ENCODE assay signal across 12 mouse cellular contexts in genomic region chr3:126995970-126996369, GRCm38 (mm10).
DNase-seq lines count a peak whose midpoint lies in the region; ATAC-seq and TF ChIP-seq lines count a peak whose summit lies in the region.
"Had no signal": no experiment of that assay in that cellular context is flagged by ENCODE, and none has a peak within 500 bp of the region (broad histone marks: within the 10 kb centered on the region; RNA-seq: fewer than 3 reads in every experiment).

No protein-coding gene starts in this region.

- peak; percentile 58 for TF ChIP-seq CTCF in gastrocnemius, adult 2 months (IDR thresholded peaks at IDR 0.05)
- TF ChIP-seq CTCF in liver, adult 2 months (IDR thresholded peaks at IDR 0.05; ENCODE audit: low read depth, low read length), result 0 out of 2 replicates have a peak, but pooled peaks have one; percentile 4
- peak in 2 of 3 experiments; percentile 23 to 49; a peak in 2 of 6 replicates for TF ChIP-seq CTCF in MEL (IDR thresholded peaks at IDR 0.05 in 2 of 3, conservative IDR thresholded peaks at IDR 0.05 in 1 of 3; ENCODE audit: control insufficient read depth in 1 of 3, insufficient read depth in 1 of 3, low read depth in 2 of 3, low read length in 3 of 3, poor library complexity in 1 of 3, severe bottlenecking in 1 of 3)

- H3K4me2 ChIP-seq in embryonic facial prominence, embryonic 14.5 days (ENCODE audit: low read depth, low read length), result no peak overlapping the region
- H3K4me2 ChIP-seq: heart, embryonic 13.5 days; limb, embryonic 13.5 days had no signal

- no peak overlapping the region for H3K27ac ChIP-seq in gastrocnemius, adult 2 months
- no peak overlapping the region for H3K27ac ChIP-seq in liver, adult 2 months (replicated peaks; ENCODE audit: insufficient read depth, low read depth, low read length)
- no peak overlapping the region for H3K27ac ChIP-seq in MEL (ENCODE audit: control insufficient read depth, low read depth, low read length)
- H3K27ac ChIP-seq in embryonic facial prominence, embryonic 14.5 days (replicated peaks; ENCODE audit: low read depth, low read length), result no peak overlapping the region
- H3K27ac ChIP-seq: heart, embryonic 13.5 days; limb, embryonic 13.5 days had no signal

- no peaks in the 10 kb centered on the region for H3K9me3 ChIP-seq in MEL (replicated peaks; ENCODE audit: insufficient read depth, low read length)
- H3K9me3 ChIP-seq in embryonic facial prominence, embryonic 14.5 days (ENCODE audit: control insufficient read depth, low read length), result no peaks in the 10 kb centered on the region
- H3K9me3 ChIP-seq: heart, embryonic 13.5 days; limb, embryonic 13.5 days had no signal

- H3K4me3 ChIP-seq in gastrocnemius, adult 2 months, result no peak overlapping the region
- H3K4me3 ChIP-seq in liver, adult 2 months (ENCODE audit: insufficient read depth, low read depth, low read length), result no peak overlapping the region
- no peak overlapping the region for H3K4me3 ChIP-seq in MEL (ENCODE audit: control insufficient read depth in 1 of 2, insufficient read depth in 1 of 2, low read depth in 2 of 2, low read length in 2 of 2)
- no peak overlapping the region for H3K4me3 ChIP-seq in embryonic facial prominence, embryonic 14.5 days (ENCODE audit: low read depth, low read length)
- H3K4me3 ChIP-seq: heart, embryonic 13.5 days; limb, embryonic 13.5 days had no signal

- WGBS in liver, adult 2 months, result 80% methylated on average over 4 of the region's 4 CpGs
- 84% methylated on average over 4 of the region's 4 CpGs for WGBS in embryonic facial prominence, embryonic 14.5 days

- no peaks in the 10 kb centered on the region for H3K79me2 ChIP-seq in liver, adult 2 months (ENCODE audit: control insufficient read depth, insufficient read depth, low read length)
- H3K79me2 ChIP-seq in MEL (ENCODE audit: control insufficient read depth, insufficient read depth, low read length, poor library complexity), result no peaks in the 10 kb centered on the region

- no peaks in the 10 kb centered on the region for H3K27me3 ChIP-seq in liver, adult 2 months (ENCODE audit: control insufficient read depth, insufficient read depth, low read length)
- H3K27me3 ChIP-seq in MEL (ENCODE audit: control insufficient read depth in 1 of 2, insufficient read depth in 2 of 2, low read length in 2 of 2), result no peaks in the 10 kb centered on the region
- H3K27me3 ChIP-seq in embryonic facial prominence, embryonic 14.5 days (replicated peaks; ENCODE audit: control insufficient read depth, insufficient read depth, low read length), result no peaks in the 10 kb centered on the region
- H3K27me3 ChIP-seq: heart, embryonic 13.5 days; limb, embryonic 13.5 days had no signal

- TF ChIP-seq RAD21 in MEL (IDR thresholded peaks at IDR 0.05; ENCODE audit: low read depth, low read length), result peak; percentile 35

- no peak for TF ChIP-seq POLR2A in liver, adult 2 months (IDR thresholded peaks at IDR 0.05; ENCODE audit: extremely low read depth, insufficient read depth, low read length)
- no peak for TF ChIP-seq POLR2A in MEL (IDR thresholded peaks at IDR 0.05; ENCODE audit: control insufficient read depth in 1 of 2, insufficient read depth in 1 of 2, low read depth in 1 of 2, low read length in 2 of 2, poor library complexity in 1 of 2)

- no peak for TF ChIP-seq EP300 in MEL (IDR thresholded peaks at IDR 0.05; ENCODE audit: low read depth in 1 of 2, low read length in 2 of 2)

- no peaks in the 10 kb centered on the region for H3K36me3 ChIP-seq in liver, adult 2 months (ENCODE audit: control insufficient read depth, insufficient read depth, low read length)
- no peaks in the 10 kb centered on the region for H3K36me3 ChIP-seq in MEL (ENCODE audit: control insufficient read depth in 1 of 2, insufficient read depth in 2 of 2, low read length in 2 of 2)
- H3K36me3 ChIP-seq in embryonic facial prominence, embryonic 14.5 days (ENCODE audit: control insufficient read depth, insufficient read depth, low read length), result no peaks in the 10 kb centered on the region
- H3K36me3 ChIP-seq: heart, embryonic 13.5 days; limb, embryonic 13.5 days had no signal

- no peaks in the 10 kb centered on the region for H3K4me1 ChIP-seq in liver, adult 2 months (ENCODE audit: control insufficient read depth, insufficient read depth, low read length)
- no peaks in the 10 kb centered on the region for H3K4me1 ChIP-seq in MEL (ENCODE audit: control insufficient read depth in 1 of 2, insufficient read depth in 2 of 2, low read length in 2 of 2)
- H3K4me1 ChIP-seq in embryonic facial prominence, embryonic 14.5 days (ENCODE audit: control insufficient read depth, insufficient read depth, low read length), result peaks cover 15% of the 10 kb centered on the region; the same call in 1 of the 2 replicates

- no peak for DNase-seq in gastrocnemius, adult 2 months
- DNase-seq in gastrocnemius, postnatal 14 days, result no peak
- DNase-seq in liver, adult 2 months (ENCODE audit: extremely low read depth, low read depth, low spot score), result peak; percentile 52
- DNase-seq in liver, result no peak
- DNase-seq in MEL (ENCODE audit: low read depth, low spot score), result peak; percentile 31
- peak; percentile 54 for DNase-seq in embryonic facial prominence, embryonic 14.5 days (ENCODE audit: low spot score)
- DNase-seq in adrenal gland, postnatal 25 days, result no peak
- DNase-seq in cerebellum, adult 9-11 months, result no peak
- DNase-seq: thymus, adult 18-20 months had no signal

- no peak for ATAC-seq in embryonic facial prominence, embryonic 14.5 days (ENCODE audit: low read depth)
- ATAC-seq: intestine, embryonic 16.5 days had no signal

- no peak overlapping the region for H3K9ac ChIP-seq in liver, adult 2 months (ENCODE audit: low read depth, low read length)
- H3K9ac ChIP-seq in MEL (ENCODE audit: control insufficient read depth, low read depth, low read length, poor library complexity, severe bottlenecking), result no peak overlapping the region
- H3K9ac ChIP-seq in embryonic facial prominence, embryonic 14.5 days (ENCODE audit: low read depth, low read length), result no peak overlapping the region
- H3K9ac ChIP-seq: heart, embryonic 13.5 days; limb, embryonic 13.5 days had no signal

- intact Hi-C loops in gastrocnemius, adult 2 months (cut with DNase I), result no loop called here
- intact Hi-C loops in gastrocnemius, postnatal 14 days (cut with DNase I; ENCODE audit: low total_unique reads), result no loop called here

TF ChIP-seq in MEL, 35 proteins besides CTCF, POLR2A, EP300 and RAD21:
- TF ChIP-seq GABPA (IDR thresholded peaks at IDR 0.05; ENCODE audit: low read depth, low read length) (no peak), SMC3 (IDR thresholded peaks at IDR 0.05; ENCODE audit: low read depth, low read length) (peak; percentile 27; the same call in 1 of the 2 replicates)

Comparison
In these comparisons a context has a peak if more than half of its experiments do, and no peak if none do; other contexts are left out.
1. DNase-seq: peak in liver, adult 2 months (single experiment), MEL (single experiment) and embryonic facial prominence, embryonic 14.5 days (single experiment); none in gastrocnemius, adult 2 months (single experiment), gastrocnemius, postnatal 14 days (single experiment), liver (single experiment), adrenal gland, postnatal 25 days (single experiment) and cerebellum, adult 9-11 months (single experiment).
2. CTCF ChIP-seq: peak in every context shown above with its lines; median percentile 58 in gastrocnemius, adult 2 months; 36 in MEL; 4 in liver, adult 2 months.